Mouse (Mus musculus) neural tube, embryonic 13.5 days (tissue): ENCODE measurements at regions not wholly inside any gene's neighbourhood (a gene's known extent, or its start where the extent isn't known, plus 50 kb on each side); places are given as distances from the start of the nearest gene placed in this dataset.
A peak's percentile ranks its signal among the peaks of the same experiment; 100 is the strongest.

Source experiments
- ATAC-seq: fragments of 200-750 bp; cut with Nextera tagmentation; 2 replicates; pipeline ENCODE4 v1.8.0; 2017; ENCODE audit warnings: low read depth, mild to moderate bottlenecking, moderate TSS enrichment, moderate library complexity
- H3K27ac ChIP-seq: fragments of 300-500 bp; sonication (generic); replicated peaks from 2 replicates; pipeline ENCODE4 v1.5.1; 2015; ENCODE audit warnings: moderate library complexity, mild to moderate bottlenecking, inconsistent platforms
- H3K27me3 ChIP-seq: fragments of 300-500 bp; sonication (generic); 2 replicates; pipeline ENCODE4 v1.6.1; 2015; ENCODE audit warnings: mild to moderate bottlenecking, inconsistent platforms
- H3K36me3 ChIP-seq: fragments of 300-500 bp; sonication (generic); 2 replicates; pipeline ENCODE4 v1.6.1; 2015; ENCODE audit warnings: mild to moderate bottlenecking, inconsistent platforms
- H3K4me1 ChIP-seq: fragments of 300-500 bp; sonication (generic); replicated peaks from 2 replicates; pipeline ENCODE4 v1.6.1; 2015; ENCODE audit warnings: inconsistent platforms
- H3K4me2 ChIP-seq: fragments of 300-500 bp; sonication (generic); 2 replicates; pipeline ENCODE4 v1.6.1; 2015; ENCODE audit warnings: inconsistent platforms, mild to moderate bottlenecking, moderate library complexity
- H3K4me3 ChIP-seq: fragments of 300-500 bp; sonication (generic); 2 replicates; pipeline ENCODE4 v1.5.1; 2015; ENCODE audit warnings: mild to moderate bottlenecking, inconsistent platforms
- H3K9ac ChIP-seq: fragments of 300-500 bp; sonication (generic); 2 replicates; pipeline ENCODE4 v1.6.1; 2015; ENCODE audit warnings: moderate library complexity, mild to moderate bottlenecking, inconsistent platforms
- H3K9me3 ChIP-seq: fragments of 300-500 bp; sonication (generic); 2 replicates; pipeline ENCODE4 v1.6.1; 2016; ENCODE audit warnings: inconsistent platforms
- WGBS: fragments of 180-500 bp; shearing (Covaris S2); methylation state at CpG from one replicate; pipeline ENCODE4 v1.1.7; 2015; 5-methylcytosine and 5-hydroxymethylcytosine counted together

DNA sequence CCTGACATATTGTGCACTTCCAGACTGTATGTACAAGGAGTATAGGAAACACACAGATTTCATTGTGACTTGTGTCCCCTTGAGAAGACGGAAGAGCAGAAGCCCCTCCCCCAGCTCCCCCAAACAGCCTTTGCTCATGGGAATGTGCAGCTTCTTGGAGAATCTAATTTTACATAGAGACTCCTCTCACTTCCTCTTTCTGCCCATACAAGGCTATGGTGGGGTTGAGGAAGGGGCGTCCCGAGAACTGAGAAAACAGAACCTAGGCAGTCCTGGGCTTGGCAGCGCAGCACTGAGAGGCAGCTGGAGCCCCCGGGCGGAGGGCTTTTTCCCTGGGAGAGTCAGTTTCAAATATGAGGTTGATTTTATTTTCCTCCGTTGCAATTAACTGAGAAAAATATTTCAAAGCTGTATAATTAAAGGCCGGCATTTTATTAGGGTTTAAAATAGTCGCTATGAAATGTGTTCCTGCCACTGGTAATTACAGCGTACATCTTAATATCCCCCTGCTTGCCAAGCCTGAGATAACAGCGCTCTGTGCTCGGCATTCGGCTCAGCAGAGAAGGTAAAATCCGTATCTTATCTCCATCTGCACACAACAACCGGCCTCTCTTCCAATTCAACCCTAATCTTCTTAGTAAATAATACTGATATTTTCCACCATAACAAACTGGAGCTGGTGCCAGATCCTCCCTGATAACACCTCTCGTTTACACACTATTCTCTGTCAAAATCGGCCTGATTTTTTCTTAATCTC is 50.7 kb upstream of the Six3 start:
- Histone ChIP-seq H3K27me3 (peaks cover 5% of the 10 kb centered on the region; the same call in 1 of the 2 replicates), H3K9ac (no peak overlapping the region), H3K4me2 (0 out of 2 replicates have a peak overlapping the region, but pooled peaks have one; percentile 2), H3K27ac (no peak overlapping the region), H3K36me3 (no peaks in the 10 kb centered on the region), H3K4me1 (0 out of 2 replicates have a peak, but pooled peaks cover 6% of the 10 kb centered on the region), H3K9me3 (0 out of 2 replicates have a peak, but pooled peaks cover 4% of the 10 kb centered on the region), H3K4me3 (no peak overlapping the region)
- WGBS: 58% methylated on average over 17 of the region's 17 CpGs
- ATAC-seq: 0 out of 2 replicates have a peak, but pooled peaks have one; percentile 43

DNA sequence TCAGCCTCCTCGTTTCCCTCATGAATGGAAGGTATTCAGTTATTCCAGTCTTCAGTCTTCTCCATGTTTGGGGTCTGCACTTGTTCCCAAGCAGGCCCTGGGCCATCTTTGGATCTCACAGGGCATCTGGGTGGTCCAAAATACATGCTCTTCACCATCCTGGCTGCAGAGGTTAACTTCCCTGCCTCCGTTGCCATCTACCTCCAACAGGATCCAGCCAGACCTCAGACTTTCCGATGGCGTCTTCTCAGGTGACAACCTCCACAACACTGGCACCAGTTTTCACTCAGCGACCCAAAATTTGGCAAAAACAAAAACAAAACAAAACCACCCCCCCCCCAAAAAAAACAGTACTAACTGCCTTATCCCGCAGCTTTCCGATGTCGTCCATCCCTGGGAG is 50.0 kb upstream of the Six3 start:
- no peak for ATAC-seq
- 0 out of 2 replicates have a peak, but pooled peaks cover 6% of the 10 kb centered on the region for H3K4me1 ChIP-seq
- H3K4me3 ChIP-seq: no peak overlapping the region
- no peaks in the 10 kb centered on the region for H3K36me3 ChIP-seq
- H3K4me2 ChIP-seq: no peak overlapping the region
- 0 out of 2 replicates have a peak, but pooled peaks cover 4% of the 10 kb centered on the region for H3K9me3 ChIP-seq
- WGBS: 83% methylated on average over 8 of the region's 8 CpGs
- H3K9ac ChIP-seq: no peak overlapping the region
- H3K27ac ChIP-seq: no peak overlapping the region
- H3K27me3 ChIP-seq: peaks cover 5% of the 10 kb centered on the region; the same call in 1 of the 2 replicates
